Mouse (Mus musculus) heart, adult 11 months (tissue): ENCODE measurements around the gene Pank4.
A peak's percentile ranks its signal among the peaks of the same experiment; 100 is the strongest.

Source experiments
- DNase-seq: peaks from one replicate; pipeline ENCODE4 v3.0.0; 2022

Pank4 gene

DNA sequence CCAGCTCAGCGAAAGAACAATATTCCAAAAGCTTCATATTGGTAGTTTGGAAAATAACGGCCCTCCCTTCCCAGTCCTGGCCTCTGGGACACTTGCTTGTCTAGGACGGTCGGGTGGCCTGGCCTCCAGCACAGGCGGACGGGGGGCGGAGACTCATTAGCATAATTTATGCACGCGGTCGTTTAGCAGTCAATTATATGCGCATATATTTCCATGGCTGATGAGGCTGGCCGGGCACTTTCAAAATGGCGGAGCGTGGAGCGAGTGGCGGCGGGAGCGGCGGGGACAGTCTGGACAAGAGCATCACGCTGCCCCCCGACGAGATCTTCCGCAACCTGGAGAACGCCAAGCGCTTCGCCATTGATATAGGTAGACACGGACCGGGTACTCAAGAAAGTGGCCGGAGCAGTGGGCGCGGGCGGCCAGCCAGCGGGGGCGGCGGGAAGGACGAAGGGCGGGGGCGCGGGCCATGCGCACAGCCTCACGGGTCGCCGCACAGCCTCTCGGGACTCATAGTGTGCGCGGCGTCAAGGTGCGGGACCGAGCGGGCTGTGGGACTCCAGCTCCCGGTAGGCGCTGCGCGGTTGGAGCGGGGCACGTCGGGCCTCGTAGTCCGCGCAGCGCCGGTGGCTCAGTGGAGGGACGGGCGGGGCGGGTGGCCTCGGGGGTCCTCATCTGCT, at the start of gene Pank4:
Gene Pank4, plus strand, starts transcription at position 223 of the 680 bp plus-strand sequence.
- peak; percentile 100 for DNase-seq

DNA sequence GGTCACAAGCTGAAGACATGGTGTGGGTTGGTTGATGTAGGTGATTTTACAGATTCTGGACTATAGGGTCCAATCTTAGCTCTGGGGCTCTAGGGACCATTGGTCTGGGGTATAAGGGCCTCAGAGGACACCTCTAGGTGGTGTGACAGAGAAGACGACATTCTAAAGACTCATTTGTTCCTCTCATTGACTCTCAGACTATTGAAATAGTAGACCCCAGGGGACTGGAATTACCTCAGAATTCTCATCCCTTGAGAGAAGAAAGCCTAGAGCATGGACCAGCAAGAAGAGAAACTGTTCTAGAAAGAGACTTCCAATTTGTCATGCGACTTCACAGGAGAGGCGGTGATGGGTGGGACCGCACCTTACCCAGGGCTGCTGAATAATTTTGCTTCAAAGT, 49.7 kb upstream of the Pank4 start:
- no peak for DNase-seq

DNA sequence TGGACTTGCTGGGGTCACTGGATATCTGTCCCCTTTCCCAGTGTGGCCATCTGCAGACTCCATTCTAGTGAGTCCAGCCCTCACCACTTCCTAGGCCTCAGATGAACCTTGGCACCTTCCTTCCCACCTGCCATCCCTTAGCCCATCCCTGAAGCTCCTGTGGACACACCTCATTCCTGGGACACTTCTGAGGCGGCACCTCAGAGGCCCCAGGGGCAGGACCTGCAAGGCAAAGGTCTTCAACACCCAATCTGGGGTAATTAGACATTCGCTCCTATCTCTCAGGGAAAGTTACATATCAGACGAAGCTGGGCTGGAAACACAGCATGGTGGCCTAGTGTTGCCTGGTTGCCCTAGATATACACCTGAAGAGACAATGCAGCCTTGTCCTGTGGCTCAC, 49.2 kb upstream of the Pank4 start:
- DNase-seq, result peak; percentile 63

GRCm38 (mm10) chr4:154915286-154915685, 48.6 kb upstream of the Pank4 start:
- DNase-seq, result peak; percentile 85

DNA sequence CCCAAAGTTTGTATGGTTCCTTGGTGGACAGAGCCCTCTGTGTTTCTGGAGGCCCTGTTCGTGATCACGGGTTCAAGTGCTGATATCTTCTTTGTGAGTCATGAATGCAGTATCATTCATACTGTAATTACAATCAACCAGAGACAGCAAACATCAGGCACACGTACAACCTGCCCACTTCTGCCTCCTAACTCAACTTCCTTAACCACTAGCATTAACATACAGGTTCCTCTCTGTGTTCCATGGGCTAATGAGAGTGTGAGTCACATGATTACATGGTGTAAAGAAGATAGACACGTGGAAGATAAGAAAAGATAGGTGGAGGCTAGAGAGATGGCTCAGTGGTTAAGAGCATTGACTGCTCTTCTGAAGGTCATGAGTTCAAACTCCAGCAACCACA, 47.3 kb upstream of the Pank4 start:
- DNase-seq, result no peak

- peak; percentile 81 for DNase-seq
Observed at GRCm38 (mm10) chr4:154922291-154922690, 41.6 kb upstream of the Pank4 start.

DNA sequence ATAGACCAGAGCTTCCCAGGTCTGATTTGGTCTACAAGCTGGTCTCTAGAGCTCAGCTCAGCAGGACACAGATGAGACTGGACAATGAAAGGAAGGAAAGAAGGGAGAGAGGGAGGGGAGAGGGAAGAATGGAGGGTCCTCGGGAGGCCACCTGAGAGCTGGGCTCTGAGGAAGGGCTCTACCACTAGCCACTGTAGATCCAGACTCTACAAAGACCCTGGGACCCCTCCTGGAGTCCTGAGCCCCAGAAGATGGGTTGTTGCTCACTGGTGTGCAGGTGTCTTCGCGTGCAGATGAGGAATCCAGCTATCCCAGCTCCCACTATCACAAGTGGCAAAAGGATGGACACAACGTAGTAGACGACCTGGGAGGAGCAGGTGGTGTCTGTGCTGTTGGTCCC, 41.0 kb upstream of the Pank4 start:
- peak; percentile 76 for DNase-seq

DNA sequence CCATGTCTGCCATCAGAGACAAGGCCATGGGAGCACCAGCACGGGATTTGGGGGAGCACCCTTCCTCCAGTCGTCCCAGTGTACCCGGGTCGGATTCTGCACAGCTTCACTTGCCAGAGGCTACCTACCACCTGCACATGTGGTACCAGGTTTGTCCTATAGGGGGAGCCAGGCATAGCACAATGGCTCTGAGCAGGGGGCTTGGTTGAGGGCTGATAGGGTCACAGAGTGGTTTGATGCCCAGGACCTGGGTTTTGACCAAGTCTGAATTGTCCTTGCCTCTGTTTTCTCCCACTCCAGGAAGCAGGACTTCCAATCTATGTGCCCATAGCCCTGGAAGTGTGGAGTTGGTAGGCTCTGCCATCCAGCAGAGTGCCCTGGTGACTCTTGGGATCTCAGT, 38.5 kb upstream of the Pank4 start:
- peak; percentile 90 for DNase-seq

- DNase-seq, result peak; percentile 93
Observed at GRCm38 (mm10) chr4:154926969-154927898, 36.7 kb upstream of the Pank4 start.

- peak; percentile 98 for DNase-seq
Observed at GRCm38 (mm10) chr4:154927899-154928337, 36.0 kb upstream of the Pank4 start.

DNA sequence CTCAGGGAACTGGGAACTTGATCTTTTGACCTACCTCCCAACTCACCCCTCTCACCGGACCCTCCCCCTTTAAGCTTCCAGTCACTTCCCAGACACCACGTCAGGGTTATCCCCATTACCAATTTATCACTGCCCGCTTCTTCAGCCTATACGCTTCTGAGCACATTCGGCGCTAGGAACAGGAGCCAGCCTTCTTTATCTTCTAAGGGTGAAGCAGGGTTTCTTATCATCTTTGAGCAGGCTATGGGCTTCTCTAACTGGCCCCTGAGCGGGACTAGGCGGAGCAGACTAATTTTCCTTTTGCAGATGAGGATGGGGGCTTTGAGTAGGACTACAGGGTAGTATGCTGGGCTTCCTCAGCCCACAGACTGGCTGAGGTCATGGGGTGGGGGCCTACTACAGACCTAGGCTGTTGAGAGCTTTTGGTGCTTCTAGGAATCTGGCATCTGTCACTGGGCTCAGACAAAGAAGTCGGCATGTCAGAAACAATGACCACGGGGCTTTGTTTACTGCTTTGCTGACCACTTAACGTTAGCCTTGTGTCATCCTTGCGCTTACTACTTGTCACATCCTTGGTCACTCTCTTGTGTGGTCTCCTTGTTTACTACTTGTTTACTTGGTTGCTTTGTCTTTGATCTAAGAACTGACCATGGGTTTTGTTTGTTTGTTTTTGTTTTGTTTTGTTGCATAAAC, 35.4 kb upstream of the Pank4 start, which contains the start of gene Tnfrsf14:
Gene Tnfrsf14, minus strand, starts transcription at position 169 of the 693 bp plus-strand sequence.
- DNase-seq, result peak; percentile 89

DNA sequence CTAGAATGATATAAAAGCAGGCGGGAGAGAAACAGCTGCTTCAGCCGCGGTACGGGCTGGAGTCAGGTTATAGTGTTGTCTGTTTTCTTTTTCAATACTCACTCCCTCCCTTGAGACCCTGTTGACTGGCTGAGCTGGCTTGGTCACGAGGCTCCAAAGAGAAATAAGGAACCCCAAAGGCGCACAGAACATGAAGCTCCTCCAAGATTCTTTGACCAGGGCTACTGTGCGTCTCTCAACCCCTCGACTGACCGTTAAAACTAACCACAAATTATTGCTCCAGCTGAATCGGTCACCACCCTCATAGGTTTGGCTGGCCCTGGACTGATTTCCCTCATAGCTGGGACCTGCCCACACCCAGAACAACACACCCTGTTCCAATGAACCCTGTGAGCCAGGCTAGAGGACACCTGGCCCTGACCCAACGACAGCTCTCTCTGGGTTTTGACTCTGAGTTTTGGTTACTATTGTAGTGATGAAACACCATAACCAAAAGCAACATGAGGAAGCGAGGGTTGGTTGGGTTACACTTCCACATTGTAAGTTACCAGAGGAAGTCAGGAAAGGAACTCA, 34.7 kb upstream of the Pank4 start:
- DNase-seq, result peak; percentile 98

DNA sequence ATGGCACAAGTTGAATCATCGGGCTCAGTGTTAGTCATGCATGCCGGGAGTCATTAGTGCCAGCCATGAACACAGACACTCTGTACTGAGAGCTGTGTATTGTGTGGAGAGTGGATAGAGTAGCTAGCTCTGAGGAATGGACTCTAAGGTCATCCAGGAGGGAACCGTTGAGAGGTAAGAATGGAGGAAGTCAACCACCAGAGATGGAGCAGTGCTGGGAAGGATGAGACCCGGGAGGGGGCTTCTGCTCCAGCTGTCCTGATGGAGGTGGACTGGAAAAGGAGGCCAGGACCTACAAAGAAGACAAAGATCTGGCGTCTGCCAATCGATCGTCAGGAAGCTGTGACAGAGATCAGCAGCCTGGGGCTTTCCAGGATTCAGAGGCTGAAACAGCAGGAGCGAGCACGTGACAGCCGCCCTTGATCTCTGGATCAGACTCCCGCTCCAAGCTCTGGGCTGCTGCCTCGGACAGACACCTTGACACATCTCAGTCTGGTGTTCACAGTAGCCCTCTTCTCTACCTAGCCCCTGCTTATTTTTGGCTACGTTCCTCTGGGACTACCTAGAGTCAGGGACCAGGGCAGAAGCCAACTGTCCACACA, 30.5 kb upstream of the Pank4 start:
- no peak for DNase-seq

DNA sequence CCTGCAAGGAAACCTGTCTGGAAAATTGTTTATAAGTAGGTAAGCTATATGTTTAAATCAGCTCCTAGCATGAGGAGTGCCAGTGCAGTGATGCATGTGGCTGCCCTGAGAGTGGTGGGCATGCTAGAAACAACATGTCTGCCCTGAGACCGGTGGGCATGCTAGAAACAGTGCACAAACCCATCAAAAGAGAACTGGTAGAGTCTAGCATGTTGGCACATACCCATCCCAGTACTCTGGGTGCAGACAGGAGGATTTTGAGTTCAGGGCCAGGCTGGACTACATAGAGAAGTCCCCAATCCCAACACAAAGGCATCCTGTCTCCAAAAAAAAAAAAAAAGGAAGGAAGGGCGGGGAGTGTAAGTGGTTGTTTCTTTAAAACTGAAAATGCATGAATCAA, 29.1 kb upstream of the Pank4 start:
- peak; percentile 89 for DNase-seq

DNA sequence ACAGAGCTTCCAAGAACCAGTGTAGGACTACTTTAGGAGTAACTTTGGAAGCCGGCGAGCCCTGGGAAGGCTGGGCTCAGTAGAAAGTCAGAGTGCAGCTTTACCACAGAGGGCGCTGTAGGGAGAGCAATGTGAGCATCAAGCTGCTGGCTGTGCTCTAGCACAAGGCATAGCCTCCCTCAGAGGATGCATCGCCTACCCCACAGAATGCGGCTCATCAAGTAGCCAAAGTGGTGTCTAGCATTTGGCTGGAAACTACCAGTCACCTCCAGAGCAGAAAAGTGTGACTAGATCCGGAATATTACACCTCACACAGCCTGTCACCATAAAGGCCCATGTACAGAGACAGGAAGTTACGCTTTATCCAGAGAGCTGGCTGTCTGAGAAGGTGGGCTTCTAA, 28.1 kb upstream of the Pank4 start:
- DNase-seq, result peak; percentile 85

GRCm38 (mm10) chr4:154936542-154937255, 27.2 kb upstream of the Pank4 start:
- no peak for DNase-seq

GRCm38 (mm10) chr4:154937746-154938145, 26.2 kb upstream of the Pank4 start:
- no peak for DNase-seq

DNA sequence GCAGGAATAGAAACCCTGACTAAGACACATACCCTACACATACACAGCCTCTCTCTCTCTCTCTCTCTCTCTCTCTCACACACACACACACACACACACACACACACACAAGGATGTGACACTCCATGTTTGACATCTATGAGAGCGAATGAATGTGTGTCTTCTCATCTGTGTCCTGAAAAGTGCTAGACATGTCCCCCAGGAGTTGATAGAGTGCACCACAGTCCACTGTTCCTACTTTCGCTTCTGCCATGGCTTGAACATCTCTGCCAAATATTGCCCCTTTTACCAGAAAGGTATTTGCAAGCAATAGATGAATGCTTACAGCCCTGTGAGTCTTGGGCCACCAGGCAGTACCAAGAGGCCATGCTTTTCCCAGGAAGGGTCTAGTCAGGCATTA, 23.8 kb upstream of the Pank4 start:
- DNase-seq, result peak; percentile 35

- peak; percentile 58 for DNase-seq
Observed at GRCm38 (mm10) chr4:154941831-154942230, 22.1 kb upstream of the Pank4 start.

- peak; percentile 84 for DNase-seq
Observed at GRCm38 (mm10) chr4:154942632-154943322, 21.1 kb upstream of the Pank4 start.
